Comparison of ENCODE assay signal across 20 mouse cellular contexts in the genomic region with DNA sequence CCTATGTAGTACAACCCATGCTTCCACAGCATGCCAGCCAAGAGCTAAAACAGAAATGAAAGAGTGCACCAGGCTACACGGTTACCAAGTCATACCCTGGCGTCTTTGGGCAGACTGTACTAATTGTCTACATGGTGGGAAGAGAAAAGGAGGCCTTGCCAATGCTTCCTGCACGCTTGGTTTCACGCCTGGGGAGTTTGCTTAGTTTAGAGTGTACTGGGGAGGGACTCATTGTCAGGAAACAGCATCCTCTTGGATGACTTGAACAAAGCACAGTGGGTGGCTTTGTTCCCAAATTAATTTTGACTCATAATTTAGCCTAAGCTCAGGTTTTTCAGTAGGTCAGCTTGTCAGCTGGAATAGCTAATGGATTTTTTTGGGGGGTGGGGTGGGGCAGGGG.
DNase-seq lines count a peak whose midpoint lies in the region; ATAC-seq and TF ChIP-seq lines count a peak whose summit lies in the region.
"Had no signal": no experiment of that assay in that cellular context is flagged by ENCODE, and none has a peak within 500 bp of the region (broad histone marks: within the 10 kb centered on the region; RNA-seq: fewer than 3 reads in every experiment).

No protein-coding gene starts in this region.

- no peak for DNase-seq in cerebellum, postnatal 14 days
- DNase-seq in layer of hippocampus, adult 9-11 months, result peak; percentile 48
- no peak for DNase-seq in layer of hippocampus, adult 11-12 months (ENCODE audit: low spot score)
- peak; percentile 60 for DNase-seq in cerebellum, adult 9-11 months
- no peak for DNase-seq in liver, postnatal 0 days
- no peak for DNase-seq in gastrocnemius, adult 8-10 months (ENCODE audit: low spot score in 2 of 2)
- DNase-seq in embryo, embryonic 10 days (ENCODE audit: low spot score), result no peak
- DNase-seq: adrenal gland, adult 8-10 months; forebrain, postnatal 0 days; gastrocnemius, postnatal 10 days; heart, adult 2 months; kidney, adult 9 months; kidney, postnatal 4 days; liver, embryonic 13.5 days had no signal

- no peaks in the 10 kb centered on the region for H3K4me1 ChIP-seq in liver, postnatal 0 days (ENCODE audit: insufficient read depth)
- H3K4me1 ChIP-seq: limb, embryonic 12.5 days; liver, embryonic 13.5 days; midbrain, embryonic 15.5 days had no signal

- no peak overlapping the region for H3K27ac ChIP-seq in liver, postnatal 0 days (ENCODE audit: low read depth)
- H3K27ac ChIP-seq: heart, adult 2 months; hindbrain, embryonic 10.5 days; limb, embryonic 12.5 days; liver, embryonic 13.5 days; midbrain, embryonic 15.5 days had no signal

- no peaks in the 10 kb centered on the region for H3K27me3 ChIP-seq in liver, postnatal 0 days (ENCODE audit: insufficient read depth, low read length)
- H3K27me3 ChIP-seq: limb, embryonic 12.5 days; liver, embryonic 13.5 days; midbrain, embryonic 15.5 days had no signal

- peak; percentile 41; the same call in 1 of the 2 replicates for ATAC-seq in cerebellum, adult (ENCODE audit: insufficient number of reproducible peaks, low FRiP score, low TSS enrichment)
- ATAC-seq in liver, postnatal 0 days, result no peak
- ATAC-seq: CD4-positive, CD25-positive, alpha-beta regulatory T cell, adult 4 months; forebrain, postnatal 0 days; midbrain, embryonic 15.5 days had no signal

- no peak overlapping the region for H3K4me2 ChIP-seq in liver, postnatal 0 days (ENCODE audit: low read depth, low read length)
- H3K4me2 ChIP-seq: limb, embryonic 12.5 days; liver, embryonic 13.5 days; midbrain, embryonic 15.5 days had no signal

- H3K9ac ChIP-seq in liver, postnatal 0 days (replicated peaks), result no peak overlapping the region
- H3K9ac ChIP-seq: forebrain, postnatal 0 days; limb, embryonic 12.5 days; liver, embryonic 13.5 days; midbrain, embryonic 15.5 days had no signal

- no peaks in the 10 kb centered on the region for H3K36me3 ChIP-seq in liver, postnatal 0 days (replicated peaks; ENCODE audit: insufficient read depth, low read length)
- H3K36me3 ChIP-seq: G1E; hindbrain, embryonic 10.5 days; limb, embryonic 12.5 days; liver, embryonic 13.5 days; midbrain, embryonic 15.5 days had no signal

- WGBS in liver, postnatal 0 days (ENCODE audit: insufficient replicate concordance), result 71% methylated on average over 4 of the region's 4 CpGs

- TF ChIP-seq CTCF in liver, postnatal 0 days (IDR thresholded peaks at IDR 0.05; ENCODE audit: low read depth), result no peak

- no peak overlapping the region for H3K4me3 ChIP-seq in liver, postnatal 0 days (ENCODE audit: low read depth, low read length)
- H3K4me3 ChIP-seq: heart, adult 2 months; hindbrain, embryonic 10.5 days; limb, embryonic 12.5 days; liver, embryonic 13.5 days; midbrain, embryonic 15.5 days had no signal

- no peak for TF ChIP-seq EP300 in liver, postnatal 0 days (IDR thresholded peaks at IDR 0.05; ENCODE audit: low read depth)

- no peaks in the 10 kb centered on the region for H3K9me3 ChIP-seq in liver, postnatal 0 days (ENCODE audit: low read length)
- H3K9me3 ChIP-seq: G1E; hindbrain, embryonic 10.5 days; limb, embryonic 12.5 days; liver, embryonic 13.5 days; midbrain, embryonic 15.5 days had no signal

Comparison
In these comparisons a context has a peak if more than half of its experiments do, and no peak if none do; other contexts are left out.
1. DNase-seq: peak in layer of hippocampus, adult 9-11 months (single experiment) and cerebellum, adult 9-11 months (single experiment); none in cerebellum, postnatal 14 days (0 of 2), layer of hippocampus, adult 11-12 months (single experiment), liver, postnatal 0 days (single experiment), gastrocnemius, adult 8-10 months (0 of 2) and embryo, embryonic 10 days (single experiment).